Mouse (Mus musculus) CD4-positive, CD25-positive, alpha-beta regulatory T cell, adult 4 months (primary cell): Measurements from ENCODE around the gene Smim6. TPM values are rescaled to one million over a fixed set of nuclear protein-coding genes. Genes with fewer than 3 reads are reported as not detected.

ENCODE experiments used
- ATAC-seq: one replicate; pipeline ENCODE4 v1.8.0; 2017
- polyA plus RNA-seq, 2 experiments: library from polyadenylated mRNA; unstranded; fragments of 100-300 nt; shearing (Covaris generic); gene quantifications; one replicate each; pipeline ENCODE4 v1.2.1; 2017

Smim6 gene
- 1 to 10 TPM; 1.9 to 2.8 TPM for polyA plus RNA-seq

DNA sequence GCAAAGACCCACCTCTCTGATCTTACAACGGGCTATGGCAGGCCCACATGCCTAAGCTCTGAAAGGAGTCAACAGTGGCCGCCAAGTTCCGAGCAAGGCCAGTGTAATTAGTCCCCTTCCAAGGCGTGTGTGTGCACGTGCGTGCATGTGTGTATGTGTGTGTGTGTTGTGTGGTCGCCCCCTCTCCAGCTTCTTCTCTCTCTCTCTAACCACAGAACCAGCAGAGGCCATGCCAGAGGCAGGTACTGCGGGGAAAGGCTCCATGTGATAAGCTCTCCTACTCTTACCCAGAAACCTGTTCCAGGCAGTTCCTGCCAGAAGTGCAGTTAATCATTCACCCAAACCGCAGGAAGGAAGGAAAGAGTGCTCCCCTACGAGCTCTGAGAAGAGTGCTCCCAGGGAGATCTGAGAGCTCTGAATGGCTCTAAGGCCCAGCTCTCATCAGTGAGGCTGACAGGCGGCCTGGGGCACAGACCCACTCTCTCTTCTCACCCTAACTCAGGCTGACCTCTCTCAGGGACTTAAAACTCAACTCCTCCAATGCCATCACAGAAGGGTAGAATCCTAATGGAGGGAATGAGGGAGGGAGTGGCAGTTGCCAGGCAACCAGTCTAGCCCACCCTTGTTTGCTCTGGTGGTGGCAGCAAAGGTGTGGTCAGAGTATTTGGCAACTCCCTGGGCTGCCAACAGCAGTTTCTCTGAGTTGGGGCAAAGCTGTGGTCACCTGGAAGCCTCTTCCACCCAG lies at the start of gene Smim6:
Smim6 (plus strand) TSS at position 386 of the 745 bp plus-strand sequence.
- ATAC-seq: no peak

DNA sequence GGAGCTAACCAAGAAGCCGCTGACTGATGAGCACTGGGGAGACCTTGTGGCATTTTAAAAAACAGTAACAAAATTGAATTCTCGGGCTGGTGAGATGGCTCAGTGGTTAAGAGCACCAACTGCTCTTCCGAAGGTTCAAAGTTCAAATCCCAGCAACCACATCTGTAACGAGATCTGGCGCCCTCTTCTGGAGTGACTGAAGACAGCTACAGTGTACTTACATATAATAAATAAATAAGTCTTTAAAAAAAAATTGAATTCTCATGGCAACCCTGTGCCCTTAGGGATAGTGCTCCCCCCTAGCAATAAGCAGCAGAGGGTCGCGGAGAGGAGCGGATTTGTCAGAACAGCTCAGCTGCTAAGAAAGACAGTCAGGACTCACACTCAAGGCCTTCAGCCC lies 47.9 kb upstream of the Smim6 start:
- ATAC-seq: no peak

GRCm38 (mm10) chr11:115869393-115869792 lies 42.4 kb upstream of the Smim6 start:
- no peak for ATAC-seq

DNA sequence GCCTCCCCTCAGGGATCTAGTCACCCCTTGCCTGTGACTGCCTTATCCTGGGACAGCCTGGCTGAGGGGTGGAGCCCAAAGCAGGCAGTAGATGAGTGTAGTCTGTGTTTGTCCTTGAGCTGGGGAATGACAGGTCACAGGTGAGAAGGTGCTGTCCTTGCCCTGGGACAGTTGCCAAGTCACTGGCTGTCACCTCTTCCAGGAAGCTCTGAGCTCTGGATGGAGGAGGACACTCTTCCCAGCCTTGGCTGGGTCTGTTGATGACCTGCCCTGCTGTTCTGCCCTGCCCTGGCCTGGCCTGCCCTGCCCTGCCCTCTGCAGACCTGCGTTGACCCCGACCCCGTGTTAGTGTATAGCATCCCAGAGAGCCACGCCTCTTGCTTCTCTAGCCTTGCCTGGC lies 39.4 kb upstream of the Smim6 start:
- ATAC-seq: no peak

DNA sequence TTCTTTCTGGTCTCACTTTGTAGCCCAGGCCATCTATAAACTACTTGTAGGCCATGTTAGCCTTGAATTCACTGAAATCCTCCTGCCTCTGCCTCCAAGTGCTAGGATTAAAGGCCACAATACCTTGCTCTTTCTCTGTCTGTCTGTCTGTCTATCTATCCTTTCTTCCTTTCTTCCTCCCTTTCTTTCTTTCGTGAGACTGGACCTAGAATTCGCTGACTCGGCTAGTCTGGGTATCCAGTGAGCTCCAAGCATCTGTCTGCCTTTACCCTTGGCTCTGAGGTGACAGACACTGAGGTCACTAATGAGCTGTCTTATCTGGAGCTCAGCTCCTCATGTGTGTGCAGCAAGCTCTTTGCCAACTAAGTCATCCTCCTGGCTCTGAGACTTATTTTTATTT lies 35.9 kb upstream of the Smim6 start:
- ATAC-seq: no peak

DNA sequence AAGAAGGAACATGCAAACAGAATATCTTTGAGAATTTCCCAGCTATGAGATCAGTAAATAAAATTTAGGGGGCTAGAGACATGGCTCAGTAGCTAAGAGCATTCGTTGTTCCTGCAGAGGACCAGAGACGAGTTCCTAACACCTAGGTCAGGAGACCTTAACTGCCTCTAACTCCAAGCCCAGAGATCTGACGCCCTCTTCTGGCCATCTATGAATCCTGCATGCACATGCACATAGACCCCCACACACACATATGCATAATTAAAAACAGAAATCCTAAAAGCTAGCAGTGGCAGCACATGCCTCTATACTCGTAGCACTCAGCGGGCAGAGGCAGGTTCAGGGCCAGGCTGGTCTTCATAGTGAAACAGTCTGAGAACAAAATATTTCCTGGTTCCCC lies 35.4 kb upstream of the Smim6 start:
- ATAC-seq: no peak

DNA sequence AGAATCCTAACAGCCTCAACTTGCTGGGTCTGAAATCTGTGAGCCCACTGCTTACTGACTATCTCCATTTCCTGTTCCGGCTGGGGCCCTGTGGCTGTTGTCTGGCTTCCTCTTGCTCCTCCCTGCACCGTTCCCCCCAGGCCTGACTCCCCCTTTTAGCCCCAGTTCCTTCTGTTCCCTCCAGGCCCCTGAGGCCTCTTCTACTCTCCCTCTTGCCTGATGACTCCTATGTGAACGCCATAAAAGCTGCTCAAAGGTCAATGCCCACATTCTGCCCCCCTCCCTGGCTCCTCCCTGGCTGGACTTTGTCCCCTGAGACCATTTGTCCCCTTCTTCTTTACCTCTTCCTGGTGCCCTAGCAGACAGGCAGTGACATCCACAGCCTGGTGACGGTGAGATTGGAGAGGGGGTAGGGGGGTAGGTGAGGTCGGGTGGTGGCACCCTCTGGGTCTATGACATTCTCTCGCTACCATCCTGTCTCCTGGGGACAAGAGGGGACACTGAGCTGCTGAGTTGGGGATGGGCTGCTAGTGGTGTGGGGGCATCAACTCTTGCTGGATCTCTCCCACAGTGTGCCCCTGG lies 34.6 kb upstream of the Smim6 start:
- ATAC-seq: no peak

DNA sequence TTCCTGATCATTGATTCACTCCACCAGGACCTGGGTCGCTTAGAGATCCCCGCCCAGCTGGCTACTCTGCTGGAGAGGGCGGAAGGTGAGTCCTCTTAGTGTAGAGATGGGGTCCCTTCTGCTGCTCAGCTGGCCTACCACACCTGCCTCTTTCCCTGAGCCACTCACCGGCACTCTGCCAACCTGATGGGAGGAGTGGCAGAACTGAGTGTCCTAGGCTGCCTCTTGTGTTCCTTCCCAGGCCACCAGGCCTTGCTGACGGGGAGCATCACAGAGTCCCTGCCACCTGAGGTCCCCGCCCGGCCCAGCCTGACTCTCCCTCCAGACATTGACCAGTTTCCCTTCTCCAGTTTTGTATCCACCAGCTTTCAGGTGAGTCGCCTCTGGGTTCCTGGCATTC lies 33.7 kb upstream of the Smim6 start:
- ATAC-seq: no peak

- ATAC-seq: no peak
Measured at GRCm38 (mm10) chr11:115881002-115881401, 30.8 kb upstream of the Smim6 start.

- no peak for ATAC-seq
Measured at GRCm38 (mm10) chr11:115883251-115883650, 28.6 kb upstream of the Smim6 start.

DNA sequence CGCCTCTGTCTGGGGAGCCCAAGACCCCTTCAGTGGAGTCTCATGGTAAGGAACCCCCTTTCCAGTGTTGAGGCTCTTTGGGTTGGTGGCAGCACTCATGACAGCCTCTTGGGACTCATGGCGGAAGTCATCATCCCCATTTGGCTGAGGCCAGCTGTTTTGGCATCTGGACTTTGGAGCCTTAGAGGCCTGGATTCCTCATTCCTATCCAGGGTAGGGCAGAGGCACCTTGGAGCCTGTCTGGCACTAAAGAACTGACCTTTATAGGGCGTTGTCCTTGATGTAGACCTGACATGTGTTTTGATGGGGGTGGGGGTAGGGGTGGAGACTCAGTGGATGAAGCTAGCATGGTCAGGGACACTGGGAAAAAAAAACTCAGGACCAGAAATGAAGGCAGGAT lies 27.5 kb upstream of the Smim6 start:
- no peak for ATAC-seq

GRCm38 (mm10) chr11:115885281-115885680 lies 26.5 kb upstream of the Smim6 start:
- ATAC-seq: no peak

DNA sequence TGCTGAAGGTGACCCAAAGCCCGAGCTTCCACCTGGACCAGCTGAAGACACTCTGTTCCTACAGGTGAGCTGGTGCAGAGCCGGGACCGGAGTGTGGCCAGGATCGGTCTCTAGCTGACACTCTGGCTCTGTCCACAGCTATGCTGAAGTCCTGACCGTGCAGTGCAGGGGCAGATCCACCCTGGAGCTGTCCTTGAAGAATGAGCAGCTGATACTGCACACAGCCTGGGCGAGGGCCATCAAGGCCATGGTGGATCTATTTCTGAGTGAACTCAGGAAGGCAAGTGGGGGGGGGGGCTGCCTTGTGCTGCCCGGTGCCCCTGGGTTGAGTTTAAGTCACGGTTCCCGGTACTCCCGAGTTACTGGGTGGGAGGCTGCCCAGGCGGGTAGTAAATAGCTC lies 25.4 kb upstream of the Smim6 start:
- no peak for ATAC-seq

GRCm38 (mm10) chr11:115888020-115888419 lies 23.8 kb upstream of the Smim6 start:
- no peak for ATAC-seq

DNA sequence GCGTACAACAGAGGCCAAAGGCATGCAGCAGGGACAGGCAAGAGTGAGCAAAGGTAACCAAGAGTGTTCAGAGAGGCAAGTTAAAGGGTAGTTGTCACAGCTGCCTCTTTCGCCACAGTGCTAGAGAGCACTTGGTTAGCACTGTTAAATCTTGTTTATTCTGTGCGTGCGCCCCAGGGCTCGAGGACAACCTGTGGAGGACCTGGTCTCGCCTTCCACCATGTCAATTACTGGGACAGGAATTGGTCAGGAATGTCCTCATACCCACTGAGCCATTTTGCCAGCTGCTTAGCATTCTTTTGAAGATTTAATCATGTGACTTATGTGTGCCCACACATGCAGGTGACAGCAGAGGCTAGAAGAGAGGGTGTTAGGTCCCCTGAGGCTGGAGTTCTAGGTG lies 22.7 kb upstream of the Smim6 start:
- ATAC-seq: no peak

GRCm38 (mm10) chr11:115892213-115892612 lies 19.6 kb upstream of the Smim6 start:
- ATAC-seq: no peak

- ATAC-seq: no peak
Measured at GRCm38 (mm10) chr11:115893071-115893470, 18.7 kb upstream of the Smim6 start.

DNA sequence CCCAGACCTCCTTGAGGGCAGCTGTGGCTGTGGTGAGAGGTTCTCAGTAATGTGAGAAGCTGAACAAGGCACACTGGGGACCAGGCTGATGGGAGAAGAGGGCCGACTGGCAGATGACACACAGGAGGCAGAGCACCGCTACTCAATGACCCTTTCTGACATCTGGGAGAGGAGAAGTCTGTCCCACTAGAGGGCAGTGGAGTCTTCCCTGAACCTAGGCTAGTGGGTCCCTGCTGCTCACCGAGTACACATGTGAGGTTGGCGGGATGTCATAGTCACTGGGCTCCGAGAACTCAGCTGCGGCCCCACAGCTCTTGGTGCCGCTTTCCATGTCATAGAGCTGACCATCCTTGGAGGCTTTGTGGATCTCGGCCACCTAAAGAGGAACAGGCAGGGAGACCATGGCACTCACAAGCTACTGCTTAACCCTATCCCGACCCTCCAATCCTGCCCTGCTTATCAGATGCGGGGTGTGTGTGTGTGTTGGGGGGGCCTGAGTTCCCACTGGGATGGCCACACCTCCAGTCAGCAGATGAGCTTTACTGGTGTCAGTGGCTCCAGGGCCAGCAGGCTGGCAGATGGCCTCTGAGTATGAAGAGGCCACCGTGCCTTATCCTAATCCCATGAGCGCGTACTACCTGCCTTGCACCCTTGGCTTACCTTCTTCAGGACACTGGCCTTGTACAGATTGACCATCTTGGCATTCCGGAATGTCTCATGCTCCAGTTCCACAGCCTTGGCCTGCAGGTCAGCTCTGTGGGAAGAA lies 16.9 kb upstream of the Smim6 start:
- no peak for ATAC-seq

GRCm38 (mm10) chr11:115898446-115898845 lies 13.4 kb upstream of the Smim6 start:
- peak; percentile 47 for ATAC-seq

- ATAC-seq: peak; percentile 23
Measured at GRCm38 (mm10) chr11:115898886-115899285, 12.9 kb upstream of the Smim6 start.

DNA sequence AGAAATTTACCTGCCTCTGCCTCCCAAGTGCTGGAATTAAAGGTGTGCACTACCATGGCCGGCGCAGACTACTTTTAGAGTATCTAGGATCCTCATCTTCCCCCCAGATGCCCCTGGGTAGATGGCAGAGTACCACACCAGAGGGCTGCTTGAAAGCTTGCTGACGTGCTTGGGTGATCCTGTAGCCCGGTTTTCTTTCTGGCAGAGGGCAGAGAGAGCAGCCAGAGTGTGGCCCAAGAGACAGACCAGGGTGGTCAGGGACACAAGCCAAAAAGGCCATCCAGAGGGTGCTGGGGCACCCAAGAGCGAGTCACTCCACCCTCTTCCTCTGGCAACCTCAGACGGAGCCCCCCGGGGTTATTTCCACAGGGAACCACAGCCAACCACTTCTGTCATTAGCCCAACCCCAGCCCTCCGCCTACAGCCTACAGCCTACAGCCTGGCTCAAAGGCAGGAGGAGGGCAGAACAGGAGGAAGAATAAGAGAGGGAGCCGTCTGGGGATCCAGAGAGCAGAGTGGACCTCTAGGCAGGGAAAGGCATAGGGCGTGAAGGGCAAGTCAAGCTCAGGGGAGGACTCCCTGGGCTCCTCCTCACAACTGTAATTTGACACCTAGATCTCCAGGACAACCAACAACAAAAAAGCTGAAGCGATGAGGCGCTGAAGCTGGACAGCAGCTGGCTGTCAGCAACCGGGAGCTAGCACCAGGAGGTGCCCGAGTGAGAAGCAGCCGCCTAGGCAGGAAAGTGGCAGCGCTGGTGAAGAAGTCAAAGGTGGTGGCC lies 12.1 kb upstream of the Smim6 start, which contains the start of gene Smim5:
Smim5 (plus strand) TSS at position 481 of the 781 bp plus-strand sequence.
- ATAC-seq: no peak

DNA sequence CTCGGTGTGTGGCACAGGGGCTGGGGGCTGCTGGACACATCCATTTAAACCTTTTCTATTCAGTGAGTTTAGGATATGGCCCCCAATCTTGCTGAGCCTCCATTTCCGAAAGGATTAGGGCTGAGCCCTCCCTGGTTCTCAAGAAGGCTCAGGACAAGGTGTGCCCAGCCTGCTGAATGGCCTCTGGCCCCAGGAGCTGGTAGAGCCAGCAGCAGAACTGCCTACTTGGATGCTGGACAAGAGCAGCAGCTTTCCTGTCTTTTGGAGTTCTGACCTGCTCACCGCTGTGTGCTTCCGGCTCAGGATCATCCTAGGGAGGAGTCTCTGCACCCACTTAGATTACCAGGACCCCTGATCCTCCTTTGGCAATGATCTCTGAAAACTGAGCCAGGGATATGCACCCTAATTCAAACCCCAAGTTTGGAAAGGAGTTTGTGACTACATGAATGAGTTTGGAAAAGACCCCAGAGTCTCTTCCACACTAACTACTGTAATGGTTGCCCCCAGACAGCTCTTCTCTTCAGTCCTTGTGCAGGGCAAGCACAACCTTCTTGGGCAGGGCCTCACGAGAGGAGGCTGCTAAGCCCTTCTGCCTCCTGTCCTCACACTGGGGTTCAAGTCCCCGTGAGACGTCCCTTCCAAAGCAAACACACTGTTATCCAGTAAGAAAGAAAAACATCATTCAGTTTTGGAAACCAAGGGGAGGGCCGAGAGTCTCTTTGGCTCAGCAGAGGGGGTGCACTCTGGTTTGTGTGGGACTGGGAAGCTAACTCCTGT lies 11.1 kb upstream of the Smim6 start:
- ATAC-seq: no peak
